Mouse (Mus musculus) activated CD4-positive, CD25-positive, alpha-beta regulatory T cell, adult 4 months (primary cell): ENCODE results near the gene Gm10134. TPM values are rescaled to one million over a fixed set of nuclear protein-coding genes. Genes with fewer than 3 reads are reported as not detected.

ENCODE experiments used
- polyA plus RNA-seq, 2 experiments: library from polyadenylated mRNA; unstranded; fragments of 100-300 nt; shearing (Covaris generic); gene quantifications; one replicate each; pipeline ENCODE4 v1.2.1; 2017

The Gm10134 gene
- polyA plus RNA-seq, 2 experiments from 2014 or later = not detected

Other genes with a start within 250 kb of the Gm10134 start
- under 1 TPM in 1 of 2 experiments, not detected in 1; 0.08 TPM for gene Ppp1r26, start 59.3 kb upstream of the Gm10134 start, polyA plus RNA-seq
- gene 1700007K13Rik, start 39.8 kb upstream of the Gm10134 start, polyA plus RNA-seq = under 1 TPM in 1 of 2 experiments, not detected in 1; 0.52 TPM
- 10 to 100 TPM; 15.7 to 17.2 TPM for gene Mrps2, start 38.0 kb upstream of the Gm10134 start, polyA plus RNA-seq
- not detected for gene Gbgt1, start 9.2 kb upstream of the Gm10134 start, polyA plus RNA-seq
- gene Ralgds, start 7.0 kb downstream of the Gm10134 start, polyA plus RNA-seq = 1 to 10 TPM; 7.4 to 8.3 TPM
- gene Cel, start 57.3 kb downstream of the Gm10134 start, polyA plus RNA-seq = not detected
- gene Gtf3c5, start 77.7 kb downstream of the Gm10134 start, polyA plus RNA-seq = 10 to 100 TPM; 12.5 to 20.3 TPM
- under 1 TPM; 0.20 to 0.85 TPM for gene Gfi1b, start 115.9 kb downstream of the Gm10134 start, polyA plus RNA-seq
- 10 to 100 TPM; 13.9 to 16.2 TPM for gene Tsc1, start 135.1 kb downstream of the Gm10134 start, polyA plus RNA-seq
- 1 to 10 TPM in 1 of 2 experiments, not detected in 1; 1.4 TPM for gene Spaca9, start 193.6 kb downstream of the Gm10134 start, polyA plus RNA-seq
- gene Ak8, start 194.1 kb downstream of the Gm10134 start, polyA plus RNA-seq = not detected